Mouse (Mus musculus): Measurements from ENCODE around the gene Cux2. TPM values are rescaled to one million over a fixed set of nuclear protein-coding genes. Genes with fewer than 3 reads are reported as not detected.
A peak's percentile ranks its signal among the peaks of the same experiment; 100 is the strongest.

Gene Cux2
- total RNA-seq, 2 experiments from 2014 or later: 30.8 to 31.3 TPM

- DNase-seq (ENCODE audit: low spot score in 2 of 2): no peak
These were observed 124.6 kb downstream of the Cux2 start for GRCm38 (mm10) chr5:121925291-121925690.

GRCm38 (mm10) chr5:121924423-121924822 lies 125.5 kb downstream of the Cux2 start:
- no peak for DNase-seq (ENCODE audit: low spot score in 2 of 2)

GRCm38 (mm10) chr5:121922942-121923826 lies 126.7 kb downstream of the Cux2 start:
- peak in 1 of 2 experiments; percentile 22 for DNase-seq (ENCODE audit: low spot score in 2 of 2)

- DNase-seq (ENCODE audit: low spot score in 2 of 2): no peak
These were observed 130.7 kb downstream of the Cux2 start for GRCm38 (mm10) chr5:121919216-121919615.

GRCm38 (mm10) chr5:121916813-121917212 lies 133.1 kb downstream of the Cux2 start:
- no peak for DNase-seq (ENCODE audit: low spot score in 2 of 2)

GRCm38 (mm10) chr5:121913999-121914398 lies 135.9 kb downstream of the Cux2 start:
- no peak for DNase-seq (ENCODE audit: low spot score in 2 of 2)

GRCm38 (mm10) chr5:121909226-121909985 lies 140.5 kb downstream of the Cux2 start:
- DNase-seq (ENCODE audit: low spot score in 2 of 2): no peak

GRCm38 (mm10) chr5:121905671-121906070 lies 144.2 kb downstream of the Cux2 start:
- no peak for DNase-seq (ENCODE audit: low spot score in 2 of 2)

GRCm38 (mm10) chr5:121904799-121905198 lies 145.1 kb downstream of the Cux2 start:
- no peak for DNase-seq (ENCODE audit: low spot score in 2 of 2)

- no peak for DNase-seq (ENCODE audit: low spot score in 2 of 2)
These were observed 146.8 kb downstream of the Cux2 start for GRCm38 (mm10) chr5:121902809-121903745.

GRCm38 (mm10) chr5:121895117-121895756 lies 154.7 kb downstream of the Cux2 start:
- peak in 1 of 2 experiments; percentile 27 for DNase-seq (ENCODE audit: low spot score in 2 of 2)

GRCm38 (mm10) chr5:121894647-121895046 lies 155.3 kb downstream of the Cux2 start:
- no peak for DNase-seq (ENCODE audit: low spot score in 2 of 2)

- peak in 1 of 2 experiments; percentile 55 for DNase-seq (ENCODE audit: low spot score in 2 of 2)
These were observed 156.3 kb downstream of the Cux2 start for GRCm38 (mm10) chr5:121893581-121893980.

- DNase-seq (ENCODE audit: low spot score in 2 of 2): peak; percentile 74 to 76
These were observed 157.6 kb downstream of the Cux2 start for GRCm38 (mm10) chr5:121892281-121892680.

- no peak for DNase-seq (ENCODE audit: low spot score in 2 of 2)
These were observed 159.0 kb downstream of the Cux2 start for GRCm38 (mm10) chr5:121890925-121891324.

- DNase-seq (ENCODE audit: low spot score in 2 of 2): no peak
These were observed 160.0 kb downstream of the Cux2 start for GRCm38 (mm10) chr5:121889819-121890362.

- DNase-seq (ENCODE audit: low spot score in 2 of 2): no peak
These were observed 160.5 kb downstream of the Cux2 start for GRCm38 (mm10) chr5:121889375-121889774.

- no peak for DNase-seq (ENCODE audit: low spot score in 2 of 2)
These were observed 166.5 kb downstream of the Cux2 start for GRCm38 (mm10) chr5:121883356-121883755.

- peak in 1 of 2 experiments; percentile 26 for DNase-seq (ENCODE audit: low spot score in 2 of 2)
These were observed 170.7 kb downstream of the Cux2 start for GRCm38 (mm10) chr5:121879211-121879610.

- DNase-seq (ENCODE audit: low spot score in 2 of 2): no peak
These were observed 171.2 kb downstream of the Cux2 start for GRCm38 (mm10) chr5:121878703-121879102.
